Mouse (Mus musculus): ENCODE data around the gene Stx5a. TPM values are rescaled to one million over a fixed set of nuclear protein-coding genes. Genes with fewer than 3 reads are reported as not detected.
"Not testable (repeated sequence)": the region's sequence is repeated elsewhere in the genome, so short reads cannot be mapped to it uniquely, and the experiment has no call there.

Gene Stx5a
- polyA plus RNA-seq, 1 experiment from 2014 or later: 122 TPM

- peak within 1 kb of the TSS; percentile 94 for H3K9ac ChIP-seq (ENCODE audit: low read depth, low read length)
- H3K36me3 ChIP-seq (ENCODE audit: control insufficient read depth, insufficient read depth, low read length): peaks cover 19% of the 10 kb centered on the region
- peaks cover 30% of the 10 kb centered on the region for H3K4me1 ChIP-seq (ENCODE audit: control insufficient read depth, insufficient read depth, low read length)
- H3K9me3 ChIP-seq (replicated peaks; ENCODE audit: control insufficient read depth, low read length, poor library complexity, severe bottlenecking): no peaks in the 10 kb centered on the region
- under 1% methylated on average over 50 of the region's 50 CpGs for WGBS
- H3K27ac ChIP-seq (ENCODE audit: low read length): peak within 1 kb of the TSS; percentile 97
- ATAC-seq: peak; percentile 97
- peak within 1 kb of the TSS; percentile 78 for H3K4me3 ChIP-seq (ENCODE audit: low read depth, low read length)
- H3K4me2 ChIP-seq (ENCODE audit: low read length): peak within 1 kb of the TSS; percentile 87
- no peaks in the 10 kb centered on the region for H3K27me3 ChIP-seq (ENCODE audit: control insufficient read depth, insufficient read depth, low read depth, low read length)
Observed at GRCm38 (mm10) chr19:8722907-8723573, 18.2 kb upstream of the Stx5a start, which contains the start of gene Slc3a2. Gene Slc3a2 (minus strand): TSS chr19:8723369.

GRCm38 (mm10) chr19:8723574-8724346 lies 17.5 kb upstream of the Stx5a start:
- H3K9ac ChIP-seq (ENCODE audit: low read depth, low read length): peak overlapping the region; percentile 94
- ATAC-seq: peak; percentile 18; the same call in 1 of the 2 replicates
- no peaks in the 10 kb centered on the region for H3K27me3 ChIP-seq (ENCODE audit: control insufficient read depth, insufficient read depth, low read depth, low read length)
- WGBS: under 1% methylated on average over 20 of the region's 20 CpGs
- H3K4me3 ChIP-seq (ENCODE audit: low read depth, low read length): peak overlapping the region; percentile 78
- H3K4me1 ChIP-seq (ENCODE audit: control insufficient read depth, insufficient read depth, low read length): peaks cover 30% of the 10 kb centered on the region
- H3K36me3 ChIP-seq (ENCODE audit: control insufficient read depth, insufficient read depth, low read length): peaks cover 19% of the 10 kb centered on the region
- H3K27ac ChIP-seq (ENCODE audit: low read length): peak overlapping the region; percentile 79
- H3K4me2 ChIP-seq (ENCODE audit: low read length): peak overlapping the region; percentile 87
- no peaks in the 10 kb centered on the region for H3K9me3 ChIP-seq (replicated peaks; ENCODE audit: control insufficient read depth, low read length, poor library complexity, severe bottlenecking)

- Histone ChIP-seq H3K9me3 (replicated peaks; ENCODE audit: control insufficient read depth, low read length, poor library complexity, severe bottlenecking) (no peaks in the 10 kb centered on the region), H3K27ac (ENCODE audit: low read length) (peak overlapping the region; percentile 79), H3K4me2 (ENCODE audit: low read length) (peak overlapping the region; percentile 87), H3K36me3 (ENCODE audit: control insufficient read depth, insufficient read depth, low read length) (peaks cover 19% of the 10 kb centered on the region), H3K4me3 (ENCODE audit: low read depth, low read length) (peak overlapping the region; percentile 78), H3K9ac (ENCODE audit: low read depth, low read length) (peak overlapping the region; percentile 94), H3K27me3 (ENCODE audit: control insufficient read depth, insufficient read depth, low read depth, low read length) (no peaks in the 10 kb centered on the region), H3K4me1 (ENCODE audit: control insufficient read depth, insufficient read depth, low read length) (peaks cover 30% of the 10 kb centered on the region)
- 2% methylated on average over 2 of the region's 2 CpGs for WGBS
- ATAC-seq: no peak
Observed at GRCm38 (mm10) chr19:8724392-8724791, 16.8 kb upstream of the Stx5a start.

GRCm38 (mm10) chr19:8725081-8725613 lies 16.1 kb upstream of the Stx5a start:
- no peaks in the 10 kb centered on the region for H3K27me3 ChIP-seq (ENCODE audit: control insufficient read depth, insufficient read depth, low read depth, low read length)
- no peak overlapping the region; the same call in 1 of the 2 replicates for H3K4me3 ChIP-seq (ENCODE audit: low read depth, low read length)
- H3K27ac ChIP-seq (ENCODE audit: low read length): no peak overlapping the region
- H3K9ac ChIP-seq (ENCODE audit: low read depth, low read length): 0 out of 2 replicates have a peak overlapping the region, but pooled peaks have one; percentile 7
- no peak for ATAC-seq
- peak overlapping the region; percentile 87 for H3K4me2 ChIP-seq (ENCODE audit: low read length)
- peaks cover 19% of the 10 kb centered on the region for H3K36me3 ChIP-seq (ENCODE audit: control insufficient read depth, insufficient read depth, low read length)
- peaks cover 30% of the 10 kb centered on the region for H3K4me1 ChIP-seq (ENCODE audit: control insufficient read depth, insufficient read depth, low read length)
- H3K9me3 ChIP-seq (replicated peaks; ENCODE audit: control insufficient read depth, low read length, poor library complexity, severe bottlenecking): no peaks in the 10 kb centered on the region
- WGBS: 51% methylated on average over 4 of the region's 4 CpGs

GRCm38 (mm10) chr19:8726609-8727390 lies 14.4 kb upstream of the Stx5a start:
- no peak overlapping the region for H3K4me3 ChIP-seq (ENCODE audit: low read depth, low read length)
- no peak overlapping the region for H3K27ac ChIP-seq (ENCODE audit: low read length)
- H3K4me2 ChIP-seq (ENCODE audit: low read length): no peak overlapping the region
- H3K27me3 ChIP-seq (ENCODE audit: control insufficient read depth, insufficient read depth, low read depth, low read length): no peaks in the 10 kb centered on the region
- peaks cover 19% of the 10 kb centered on the region for H3K36me3 ChIP-seq (ENCODE audit: control insufficient read depth, insufficient read depth, low read length)
- no peak overlapping the region for H3K9ac ChIP-seq (ENCODE audit: low read depth, low read length)
- H3K4me1 ChIP-seq (ENCODE audit: control insufficient read depth, insufficient read depth, low read length): peaks cover 21% of the 10 kb centered on the region
- no peak for ATAC-seq
- WGBS: 24% methylated on average over 3 of the region's 3 CpGs
- H3K9me3 ChIP-seq (replicated peaks; ENCODE audit: control insufficient read depth, low read length, poor library complexity, severe bottlenecking): no peaks in the 10 kb centered on the region

- 31% methylated on average over 5 of the region's 5 CpGs for WGBS
- no peak for ATAC-seq
- Histone ChIP-seq H3K4me1 (ENCODE audit: control insufficient read depth, insufficient read depth, low read length) (peaks cover 15% of the 10 kb centered on the region), H3K4me2 (ENCODE audit: low read length) (no peak overlapping the region), H3K36me3 (ENCODE audit: control insufficient read depth, insufficient read depth, low read length) (peaks cover 19% of the 10 kb centered on the region), H3K27ac (ENCODE audit: low read length) (no peak overlapping the region), H3K27me3 (ENCODE audit: control insufficient read depth, insufficient read depth, low read depth, low read length) (no peaks in the 10 kb centered on the region), H3K9ac (ENCODE audit: low read depth, low read length) (no peak overlapping the region), H3K9me3 (replicated peaks; ENCODE audit: control insufficient read depth, low read length, poor library complexity, severe bottlenecking) (no peaks in the 10 kb centered on the region), H3K4me3 (ENCODE audit: low read depth, low read length) (no peak overlapping the region)
Observed at GRCm38 (mm10) chr19:8727495-8728114, 13.6 kb upstream of the Stx5a start.

GRCm38 (mm10) chr19:8728335-8729099 lies 12.7 kb upstream of the Stx5a start:
- not testable (repeated sequence) for H3K9me3 ChIP-seq (replicated peaks; ENCODE audit: control insufficient read depth, low read length, poor library complexity, severe bottlenecking); H3K27me3 ChIP-seq (ENCODE audit: control insufficient read depth, insufficient read depth, low read depth, low read length); H3K4me3 ChIP-seq (ENCODE audit: low read depth, low read length); H3K4me2 ChIP-seq (ENCODE audit: low read length); H3K9ac ChIP-seq (ENCODE audit: low read depth, low read length); H3K27ac ChIP-seq (ENCODE audit: low read length); ATAC-seq
- WGBS: 49% methylated on average over 3 of the region's 3 CpGs
- peaks cover 15% of the 10 kb centered on the region for H3K4me1 ChIP-seq (ENCODE audit: control insufficient read depth, insufficient read depth, low read length)
- H3K36me3 ChIP-seq (ENCODE audit: control insufficient read depth, insufficient read depth, low read length): peaks cover 19% of the 10 kb centered on the region

- H3K27ac ChIP-seq (ENCODE audit: low read length): no peak overlapping the region
- no peak overlapping the region for H3K9ac ChIP-seq (ENCODE audit: low read depth, low read length)
- no peaks in the 10 kb centered on the region for H3K9me3 ChIP-seq (replicated peaks; ENCODE audit: control insufficient read depth, low read length, poor library complexity, severe bottlenecking)
- H3K27me3 ChIP-seq (ENCODE audit: control insufficient read depth, insufficient read depth, low read depth, low read length): no peaks in the 10 kb centered on the region
- no peak for ATAC-seq
- 72% methylated on average over 3 of the region's 3 CpGs for WGBS
- H3K4me3 ChIP-seq (ENCODE audit: low read depth, low read length): no peak overlapping the region
- peaks cover 5% of the 10 kb centered on the region; the same call in 1 of the 2 replicates for H3K36me3 ChIP-seq (ENCODE audit: control insufficient read depth, insufficient read depth, low read length)
- peaks cover 17% of the 10 kb centered on the region for H3K4me1 ChIP-seq (ENCODE audit: control insufficient read depth, insufficient read depth, low read length)
- no peak overlapping the region for H3K4me2 ChIP-seq (ENCODE audit: low read length)
Observed at GRCm38 (mm10) chr19:8734334-8734733, 6.9 kb upstream of the Stx5a start.

Data from midbrain, embryonic 16.5 days (tissue).